Mouse (Mus musculus) cerebellum, postnatal 10 days (tissue): ENCODE data around the gene Zfand3.
A peak's percentile ranks its signal among the peaks of the same experiment; 100 is the strongest.

ENCODE experiments used
- DNase-seq, 2 experiments: peaks; one replicate each; pipeline ENCODE4 v3.0.0; 2021; ENCODE audit warnings: mixed read lengths in 2 of 2

Zfand3 gene

GRCm38 (mm10) chr17:30195591-30196183, 191.2 kb downstream of the Zfand3 start:
- peak in 1 of 2 experiments; percentile 5 for DNase-seq

- peak in 1 of 2 experiments; percentile 12 for DNase-seq
Observed at GRCm38 (mm10) chr17:30196401-30197279, 192.1 kb downstream of the Zfand3 start.

GRCm38 (mm10) chr17:30197280-30198030, 192.9 kb downstream of the Zfand3 start:
- DNase-seq = peak in 1 of 2 experiments; percentile 5

- DNase-seq = peak in 1 of 2 experiments; percentile 58
Observed at GRCm38 (mm10) chr17:30198422-30198821, 193.9 kb downstream of the Zfand3 start.

GRCm38 (mm10) chr17:30199374-30200247, 195.1 kb downstream of the Zfand3 start:
- DNase-seq = no peak

- peak in 1 of 2 experiments; percentile 63 for DNase-seq
Observed at GRCm38 (mm10) chr17:30200283-30200682, 195.8 kb downstream of the Zfand3 start.

- DNase-seq = no peak
Observed at GRCm38 (mm10) chr17:30205062-30205825, 200.7 kb downstream of the Zfand3 start.

GRCm38 (mm10) chr17:30210262-30210661, 205.7 kb downstream of the Zfand3 start:
- peak; percentile 54 to 60 for DNase-seq

GRCm38 (mm10) chr17:30210936-30211335, 206.4 kb downstream of the Zfand3 start:
- peak; percentile 79 for DNase-seq

- DNase-seq = peak; percentile 80 to 83
Observed at GRCm38 (mm10) chr17:30212647-30213046, 208.1 kb downstream of the Zfand3 start.

- no peak for DNase-seq
Observed at GRCm38 (mm10) chr17:30213371-30213770, 208.8 kb downstream of the Zfand3 start.

- DNase-seq = no peak
Observed at GRCm38 (mm10) chr17:30214393-30214792, 209.9 kb downstream of the Zfand3 start.

GRCm38 (mm10) chr17:30215741-30216140, 211.2 kb downstream of the Zfand3 start:
- no peak for DNase-seq

- no peak for DNase-seq
Observed at GRCm38 (mm10) chr17:30221677-30222076, 217.1 kb downstream of the Zfand3 start.

GRCm38 (mm10) chr17:30222361-30222760, 217.8 kb downstream of the Zfand3 start:
- DNase-seq = no peak

- DNase-seq = no peak
Observed at GRCm38 (mm10) chr17:30222837-30223236, 218.3 kb downstream of the Zfand3 start.

- no peak for DNase-seq
Observed at GRCm38 (mm10) chr17:30225030-30225740, 220.7 kb downstream of the Zfand3 start.

GRCm38 (mm10) chr17:30228439-30229215, 224.1 kb downstream of the Zfand3 start:
- no peak for DNase-seq

GRCm38 (mm10) chr17:30230428-30230827, 225.9 kb downstream of the Zfand3 start:
- no peak for DNase-seq

- no peak for DNase-seq
Observed at GRCm38 (mm10) chr17:30231483-30231882, 226.9 kb downstream of the Zfand3 start.
